Mouse (Mus musculus): Measurements from ENCODE around the gene Dus2. TPM values are rescaled to one million over a fixed set of nuclear protein-coding genes. Genes with fewer than 3 reads are reported as not detected.

Gene Dus2
- polyA plus RNA-seq, 2 experiments: 8.7 to 10.5 TPM

DNA sequence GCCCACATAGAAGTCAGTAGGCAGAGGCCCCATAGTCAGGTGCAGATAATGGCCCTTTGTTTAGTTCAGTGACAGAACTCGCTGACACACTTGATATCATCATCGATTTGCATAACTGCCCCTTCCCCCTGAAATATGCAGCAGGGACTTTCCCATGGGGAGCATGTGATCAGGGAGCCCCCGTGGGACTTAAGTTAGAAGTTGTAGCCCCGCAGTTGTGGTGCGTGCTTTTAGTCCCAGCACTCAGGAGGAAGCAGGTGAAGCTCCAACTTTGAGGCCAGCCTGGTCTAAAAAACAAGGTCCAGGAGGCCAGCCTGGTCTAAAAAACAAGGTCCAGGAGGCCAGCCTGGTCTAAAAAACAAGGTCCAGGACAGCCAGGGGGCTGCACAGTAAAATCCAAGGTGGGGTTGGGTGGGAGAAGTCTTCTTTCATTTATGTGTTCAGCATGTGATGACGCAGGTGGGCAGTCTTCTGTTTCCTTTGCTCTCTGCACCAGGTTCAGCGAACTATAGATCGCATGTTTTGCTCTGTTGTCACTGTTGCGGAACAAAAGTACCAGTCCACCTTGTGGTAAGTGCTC is 61.5 kb downstream of the Dus2 start:
- no peaks in the 10 kb centered on the region for H3K27me3 ChIP-seq (ENCODE audit: control insufficient read depth, insufficient read depth, low read length)
- no peak overlapping the region for H3K27ac ChIP-seq
- no peaks in the 10 kb centered on the region for H3K9me3 ChIP-seq (ENCODE audit: control insufficient read depth, low read length)
- H3K36me3 ChIP-seq (replicated peaks; ENCODE audit: control insufficient read depth, insufficient read depth, low read depth): peaks cover 7% of the 10 kb centered on the region; the same call in 1 of the 2 replicates
- 77% methylated on average over 9 of the region's 9 CpGs for WGBS (ENCODE audit: insufficient replicate concordance)
- peaks cover 13 to 25% of the 10 kb centered on the region in 2 experiments for H3K4me1 ChIP-seq (replicated peaks; ENCODE audit: control insufficient read depth in 2 of 2, insufficient read depth in 2 of 2, low read length in 1 of 2)
- TF ChIP-seq EP300 (IDR thresholded peaks at IDR 0.05; ENCODE audit: low read depth) (no peak), CTCF (IDR thresholded peaks at IDR 0.05; ENCODE audit: low read depth) (no peak)
- no peak for DNase-seq (ENCODE audit: low read depth in 3 of 3, low spot score in 3 of 3)
- ATAC-seq (ENCODE audit: insufficient read depth): no peak
- H3K4me3 ChIP-seq (ENCODE audit: insufficient read depth in 1 of 2, low read depth in 2 of 2, low read length in 2 of 2): no peak overlapping the region
- no peak overlapping the region for H3K9ac ChIP-seq (replicated peaks)
- no peak overlapping the region for H3K4me2 ChIP-seq (ENCODE audit: low read depth)

GRCm38 (mm10) chr8:106054190-106054811 is 63.2 kb downstream of the Dus2 start:
- ATAC-seq (ENCODE audit: insufficient read depth): no peak

GRCm38 (mm10) chr8:106055038-106055437 is 63.9 kb downstream of the Dus2 start:
- ATAC-seq (ENCODE audit: insufficient read depth) (no peak), DNase-seq (ENCODE audit: low read depth in 3 of 3, low spot score in 3 of 3) (no peak)
- Histone ChIP-seq H3K27me3 (ENCODE audit: control insufficient read depth, insufficient read depth, low read length) (no peaks in the 10 kb centered on the region), H3K4me3 (ENCODE audit: insufficient read depth in 1 of 2, low read depth in 2 of 2, low read length in 2 of 2) (no peak overlapping the region), H3K27ac (no peak overlapping the region), H3K4me1 (replicated peaks; ENCODE audit: control insufficient read depth in 2 of 2, insufficient read depth in 2 of 2, low read length in 1 of 2) (peaks cover 13 to 22% of the 10 kb centered on the region in 2 experiments), H3K4me2 (ENCODE audit: low read depth) (no peak overlapping the region), H3K9me3 (ENCODE audit: control insufficient read depth, low read length) (no peaks in the 10 kb centered on the region), H3K36me3 (replicated peaks; ENCODE audit: control insufficient read depth, insufficient read depth, low read depth) (peaks cover 7% of the 10 kb centered on the region; the same call in 1 of the 2 replicates), H3K9ac (replicated peaks) (no peak overlapping the region)
- no peak for TF ChIP-seq EP300 (IDR thresholded peaks at IDR 0.05; ENCODE audit: low read depth)
- no peak for TF ChIP-seq CTCF (IDR thresholded peaks at IDR 0.05; ENCODE audit: low read depth)
- WGBS (ENCODE audit: insufficient replicate concordance): 54% methylated on average over 3 of the region's 3 CpGs

More at GRCm38 (mm10) chr8:106054190-106054811, 63.2 kb downstream of the Dus2 start:
- no peak overlapping the region for H3K4me2 ChIP-seq (ENCODE audit: low read depth)
- TF ChIP-seq CTCF (IDR thresholded peaks at IDR 0.05; ENCODE audit: low read depth) (no peak), EP300 (IDR thresholded peaks at IDR 0.05; ENCODE audit: low read depth) (no peak)
- 27% methylated on average over 6 of the region's 6 CpGs for WGBS (ENCODE audit: insufficient replicate concordance)
- H3K36me3 ChIP-seq (replicated peaks; ENCODE audit: control insufficient read depth, insufficient read depth, low read depth): peaks cover 7% of the 10 kb centered on the region; the same call in 1 of the 2 replicates
- no peak overlapping the region for H3K9ac ChIP-seq (replicated peaks)
- H3K27ac ChIP-seq: no peak overlapping the region
- H3K9me3 ChIP-seq (ENCODE audit: control insufficient read depth, low read length): no peaks in the 10 kb centered on the region
- DNase-seq (ENCODE audit: low read depth in 3 of 3, low spot score in 3 of 3): no peak
- H3K27me3 ChIP-seq (ENCODE audit: control insufficient read depth, insufficient read depth, low read length): no peaks in the 10 kb centered on the region
- peaks cover 13 to 22% of the 10 kb centered on the region in 2 experiments for H3K4me1 ChIP-seq (replicated peaks; ENCODE audit: control insufficient read depth in 2 of 2, insufficient read depth in 2 of 2, low read length in 1 of 2)
- H3K4me3 ChIP-seq (ENCODE audit: insufficient read depth in 1 of 2, low read depth in 2 of 2, low read length in 2 of 2): no peak overlapping the region

- H3K36me3 ChIP-seq (replicated peaks; ENCODE audit: control insufficient read depth, insufficient read depth, low read depth): peaks cover 7% of the 10 kb centered on the region; the same call in 1 of the 2 replicates
These were observed 65.4 kb downstream of the Dus2 start for GRCm38 (mm10) chr8:106056455-106056982.

More at GRCm38 (mm10) chr8:106056455-106056982, 65.4 kb downstream of the Dus2 start:
- H3K27ac ChIP-seq: no peak overlapping the region
- no peak overlapping the region for H3K4me2 ChIP-seq (ENCODE audit: low read depth)
- H3K4me1 ChIP-seq (replicated peaks; ENCODE audit: control insufficient read depth in 2 of 2, insufficient read depth in 2 of 2, low read length in 1 of 2): peaks cover 15 to 25% of the 10 kb centered on the region in 2 experiments
- 66% methylated on average over 4 of the region's 4 CpGs for WGBS (ENCODE audit: insufficient replicate concordance)
- no peak overlapping the region for H3K9ac ChIP-seq (replicated peaks)
- no peak for DNase-seq (ENCODE audit: low read depth in 3 of 3, low spot score in 3 of 3)
- H3K4me3 ChIP-seq (ENCODE audit: insufficient read depth in 1 of 2, low read depth in 2 of 2, low read length in 2 of 2): no peak overlapping the region
- no peak for ATAC-seq (ENCODE audit: insufficient read depth)
- no peaks in the 10 kb centered on the region for H3K27me3 ChIP-seq (ENCODE audit: control insufficient read depth, insufficient read depth, low read length)
- no peaks in the 10 kb centered on the region for H3K9me3 ChIP-seq (ENCODE audit: control insufficient read depth, low read length)
- no peak for TF ChIP-seq CTCF (IDR thresholded peaks at IDR 0.05; ENCODE audit: low read depth)
- TF ChIP-seq EP300 (IDR thresholded peaks at IDR 0.05; ENCODE audit: low read depth): no peak

Data from liver, embryonic 14.5 days (tissue).